Mouse (Mus musculus): ENCODE results near the gene Tuba8. TPM values are rescaled to one million over a fixed set of nuclear protein-coding genes. Genes with fewer than 3 reads are reported as not detected.

The Tuba8 gene
- polyA plus RNA-seq, 1 experiment from 2014 or later, result 0.29 TPM

DNA sequence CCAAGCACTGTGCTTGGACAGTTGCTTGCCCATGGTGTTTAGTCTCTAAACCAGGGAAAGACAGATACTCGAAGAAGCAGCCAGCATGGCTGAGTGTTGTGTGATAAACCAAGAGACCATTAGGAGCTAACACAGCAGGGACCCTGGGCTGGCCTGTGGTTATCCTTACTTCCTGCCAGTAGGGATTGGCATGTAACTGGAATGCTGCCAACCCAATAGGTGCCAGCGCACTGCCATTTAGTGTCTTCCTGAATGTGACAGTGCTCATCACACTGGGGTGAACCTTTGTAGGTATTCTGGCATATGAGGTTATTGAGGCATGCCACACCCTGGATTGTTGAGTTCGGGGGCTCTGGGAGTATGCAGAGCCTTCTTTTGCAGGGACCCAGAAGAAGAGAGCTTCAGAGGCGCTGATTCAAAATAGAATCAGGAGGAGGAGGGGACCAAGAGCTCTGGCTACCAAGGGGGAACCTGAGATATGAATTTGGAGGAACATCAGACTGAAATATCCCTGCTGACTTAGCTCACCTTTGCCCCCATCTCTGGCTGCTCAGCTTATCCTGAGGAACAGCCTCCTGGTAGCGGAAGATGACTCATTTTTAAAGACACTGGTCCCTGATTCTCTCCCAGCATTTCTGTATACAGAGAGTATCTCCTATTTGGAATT lies 6.2 kb downstream of the Tuba8 start:
- Histone ChIP-seq H3K36me3 (no peaks in the 10 kb centered on the region), H3K9me3 (no peaks in the 10 kb centered on the region), H3K4me2 (no peak overlapping the region), H3K4me1 (replicated peaks) (peaks cover 3% of the 10 kb centered on the region; the same call in 1 of the 2 replicates), H3K27me3 (peaks cover 12% of the 10 kb centered on the region), H3K9ac (replicated peaks) (no peak overlapping the region), H3K4me3 (replicated peaks) (no peak overlapping the region), H3K27ac (no peak overlapping the region)
- no peak for ATAC-seq (ENCODE audit: insufficient number of reproducible peaks, insufficient read depth, low FRiP score, low TSS enrichment, low read depth)
- WGBS, result 81% methylated on average over 5 of the region's 5 CpGs

DNA sequence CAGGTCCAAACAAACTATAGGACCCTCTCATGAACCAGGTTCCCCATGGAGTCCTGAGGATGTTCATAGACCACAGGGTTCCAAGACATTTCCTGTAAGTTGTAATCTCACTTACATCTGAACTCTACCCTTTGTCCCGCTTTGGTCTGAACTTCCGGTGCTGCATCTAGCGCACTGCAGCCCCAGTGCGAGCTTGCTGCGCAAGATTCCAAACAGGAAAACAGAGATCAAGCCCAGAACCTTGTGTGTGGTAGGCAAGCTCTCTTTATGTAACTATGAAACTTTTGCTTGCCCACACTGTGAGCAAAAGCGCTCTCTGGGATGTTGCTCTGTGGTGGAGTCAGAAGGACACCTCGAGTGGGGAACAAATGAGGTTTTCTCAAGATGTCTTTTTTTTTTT lies 7.5 kb downstream of the Tuba8 start:
- H3K4me1 ChIP-seq (replicated peaks), result no peaks in the 10 kb centered on the region
- WGBS, result 91% methylated on average over 7 of the region's 7 CpGs
- no peak overlapping the region for H3K9ac ChIP-seq (replicated peaks)
- no peak overlapping the region for H3K4me2 ChIP-seq
- H3K27me3 ChIP-seq, result no peaks in the 10 kb centered on the region; the same call in 1 of the 2 replicates
- no peaks in the 10 kb centered on the region for H3K9me3 ChIP-seq
- no peak for ATAC-seq (ENCODE audit: insufficient number of reproducible peaks, insufficient read depth, low FRiP score, low TSS enrichment, low read depth)
- no peaks in the 10 kb centered on the region for H3K36me3 ChIP-seq
- no peak overlapping the region for H3K4me3 ChIP-seq (replicated peaks)
- H3K27ac ChIP-seq, result no peak overlapping the region

DNA sequence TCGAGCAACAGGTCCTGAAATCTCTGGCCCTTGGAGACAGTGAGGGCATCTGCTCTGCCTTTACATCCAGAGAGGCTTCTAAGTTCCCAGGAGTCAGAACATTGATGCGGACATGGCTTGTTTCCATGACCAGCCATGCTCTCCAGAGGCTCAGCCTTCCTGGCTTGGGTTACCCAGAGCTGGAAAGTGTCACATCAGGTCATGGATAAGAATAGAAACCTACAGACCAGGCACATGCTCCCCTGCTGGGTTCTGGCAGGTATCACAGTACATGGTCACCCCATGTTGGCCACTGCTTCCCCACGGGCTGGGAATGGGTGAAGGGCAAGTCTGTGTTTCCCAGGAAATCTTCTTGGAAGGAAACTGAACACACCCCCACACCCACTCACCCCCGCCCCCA lies 8.9 kb downstream of the Tuba8 start:
- Histone ChIP-seq H3K27me3 (no peaks in the 10 kb centered on the region; the same call in 1 of the 2 replicates), H3K9me3 (no peaks in the 10 kb centered on the region), H3K4me2 (no peak overlapping the region), H3K9ac (replicated peaks) (no peak overlapping the region), H3K27ac (no peak overlapping the region), H3K4me3 (replicated peaks) (no peak overlapping the region), H3K36me3 (no peaks in the 10 kb centered on the region), H3K4me1 (replicated peaks) (no peaks in the 10 kb centered on the region)
- no peak for ATAC-seq (ENCODE audit: insufficient number of reproducible peaks, insufficient read depth, low FRiP score, low TSS enrichment, low read depth)
- 83% methylated on average over 4 of the region's 4 CpGs for WGBS

DNA sequence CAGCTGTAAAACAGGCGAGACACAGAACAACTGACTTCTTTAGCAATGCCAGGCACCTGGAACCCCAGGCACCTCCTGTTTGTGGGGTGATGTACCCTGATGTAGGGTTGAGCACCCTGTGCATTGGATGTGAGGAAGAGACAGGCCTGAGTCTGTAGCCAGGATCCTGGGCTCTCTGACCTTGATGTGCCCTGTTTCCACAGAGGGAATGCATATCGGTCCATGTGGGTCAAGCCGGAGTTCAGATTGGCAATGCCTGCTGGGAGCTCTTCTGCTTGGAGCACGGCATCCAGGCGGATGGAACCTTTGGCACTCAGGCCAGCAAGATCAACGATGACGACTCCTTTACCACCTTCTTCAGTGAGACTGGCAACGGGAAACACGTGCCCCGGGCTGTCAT lies 9.7 kb downstream of the Tuba8 start:
- Histone ChIP-seq H3K27ac (no peak overlapping the region), H3K4me3 (replicated peaks) (no peak overlapping the region), H3K9ac (replicated peaks) (no peak overlapping the region), H3K4me1 (replicated peaks) (no peaks in the 10 kb centered on the region), H3K36me3 (no peaks in the 10 kb centered on the region), H3K4me2 (no peak overlapping the region), H3K27me3 (no peaks in the 10 kb centered on the region; the same call in 1 of the 2 replicates), H3K9me3 (no peaks in the 10 kb centered on the region)
- ATAC-seq (ENCODE audit: insufficient number of reproducible peaks, insufficient read depth, low FRiP score, low TSS enrichment, low read depth), result no peak
- WGBS, result 89% methylated on average over 10 of the region's 10 CpGs

DNA sequence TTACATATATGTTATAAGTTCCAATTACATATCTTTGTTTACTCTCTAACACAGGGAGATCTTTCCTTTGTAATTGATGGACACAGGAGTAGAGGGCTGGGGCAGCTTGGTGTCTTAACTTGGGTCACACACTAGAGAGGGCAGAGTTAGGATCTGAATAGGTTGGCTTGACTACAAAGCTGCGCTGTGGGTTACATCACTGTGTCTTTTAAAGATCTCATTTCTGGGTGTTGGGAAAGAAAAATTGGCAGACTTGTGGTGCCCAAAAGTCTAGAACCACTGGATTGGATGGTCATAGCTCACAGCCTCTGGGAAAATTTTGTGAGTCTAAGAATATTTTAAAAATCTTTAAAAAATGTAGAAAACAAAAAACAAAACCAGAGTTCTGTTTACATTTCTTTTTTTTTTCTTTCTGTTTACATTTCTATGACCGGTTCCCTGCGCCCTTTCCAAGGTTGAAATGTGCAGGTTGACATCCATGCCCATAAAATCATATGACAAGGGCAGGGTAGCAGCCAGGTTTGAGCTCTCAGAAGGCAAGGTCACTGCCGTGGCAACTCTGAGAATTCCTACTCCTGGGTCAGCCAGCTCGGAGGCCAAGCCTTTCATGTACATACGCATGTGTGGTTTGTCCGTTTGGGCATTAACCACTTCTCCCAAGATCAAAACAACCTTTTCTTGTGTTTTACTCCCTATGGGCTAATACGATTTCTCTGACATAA lies 11.5 kb downstream of the Tuba8 start:
- no peaks in the 10 kb centered on the region for H3K4me1 ChIP-seq (replicated peaks)
- no peaks in the 10 kb centered on the region for H3K36me3 ChIP-seq
- no peaks in the 10 kb centered on the region; the same call in 1 of the 2 replicates for H3K27me3 ChIP-seq
- no peak overlapping the region for H3K9ac ChIP-seq (replicated peaks)
- H3K9me3 ChIP-seq, result no peaks in the 10 kb centered on the region
- H3K4me2 ChIP-seq, result no peak overlapping the region
- H3K27ac ChIP-seq, result no peak overlapping the region
- no peak for ATAC-seq (ENCODE audit: insufficient number of reproducible peaks, insufficient read depth, low FRiP score, low TSS enrichment, low read depth)
- no peak overlapping the region for H3K4me3 ChIP-seq (replicated peaks)
- 82% methylated on average over 8 of the region's 8 CpGs for WGBS

DNA sequence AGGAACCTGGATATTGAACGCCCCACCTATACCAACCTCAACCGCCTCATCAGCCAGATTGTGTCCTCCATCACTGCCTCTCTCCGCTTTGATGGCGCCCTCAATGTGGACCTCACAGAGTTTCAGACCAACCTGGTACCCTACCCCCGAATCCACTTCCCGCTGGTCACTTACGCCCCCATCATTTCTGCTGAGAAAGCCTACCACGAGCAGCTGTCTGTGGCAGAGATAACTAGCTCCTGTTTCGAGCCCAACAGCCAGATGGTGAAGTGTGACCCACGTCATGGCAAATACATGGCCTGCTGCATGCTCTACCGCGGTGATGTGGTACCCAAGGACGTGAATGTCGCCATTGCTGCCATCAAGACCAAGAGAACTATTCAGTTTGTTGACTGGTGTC lies 12.5 kb downstream of the Tuba8 start:
- Histone ChIP-seq H3K36me3 (no peaks in the 10 kb centered on the region), H3K9me3 (no peaks in the 10 kb centered on the region), H3K4me2 (no peak overlapping the region), H3K9ac (replicated peaks) (no peak overlapping the region), H3K27me3 (no peaks in the 10 kb centered on the region), H3K4me3 (replicated peaks) (no peak overlapping the region), H3K4me1 (replicated peaks) (no peaks in the 10 kb centered on the region), H3K27ac (no peak overlapping the region)
- WGBS, result 93% methylated on average over 14 of the region's 14 CpGs
- no peak for ATAC-seq (ENCODE audit: insufficient number of reproducible peaks, insufficient read depth, low FRiP score, low TSS enrichment, low read depth)

DNA sequence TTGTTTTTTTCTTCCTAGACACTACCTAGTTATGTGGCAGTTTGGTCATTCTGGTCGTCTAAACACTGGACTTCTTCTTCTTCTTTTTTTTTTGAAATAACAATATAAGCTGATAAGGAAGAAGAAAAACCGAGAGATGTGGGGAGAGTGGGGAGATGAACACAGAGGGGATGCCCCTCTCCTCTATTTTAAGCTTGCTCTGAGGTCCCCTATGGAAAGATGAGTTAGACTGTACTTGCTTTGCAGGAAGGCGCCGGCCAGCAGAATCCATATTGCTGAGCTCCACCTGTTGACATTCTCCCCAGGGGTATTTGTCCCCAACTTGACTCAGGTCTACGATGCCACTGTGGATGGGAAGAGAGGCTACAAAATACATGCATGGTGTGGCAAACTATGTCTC lies 13.6 kb downstream of the Tuba8 start:
- no peak for ATAC-seq (ENCODE audit: insufficient number of reproducible peaks, insufficient read depth, low FRiP score, low TSS enrichment, low read depth)
- Histone ChIP-seq H3K4me3 (replicated peaks) (no peak overlapping the region), H3K36me3 (no peaks in the 10 kb centered on the region), H3K9me3 (no peaks in the 10 kb centered on the region), H3K27ac (no peak overlapping the region), H3K4me2 (no peak overlapping the region), H3K27me3 (no peaks in the 10 kb centered on the region), H3K9ac (replicated peaks) (no peak overlapping the region), H3K4me1 (replicated peaks) (no peaks in the 10 kb centered on the region)
- 77% methylated on average over 5 of the region's 5 CpGs for WGBS

DNA sequence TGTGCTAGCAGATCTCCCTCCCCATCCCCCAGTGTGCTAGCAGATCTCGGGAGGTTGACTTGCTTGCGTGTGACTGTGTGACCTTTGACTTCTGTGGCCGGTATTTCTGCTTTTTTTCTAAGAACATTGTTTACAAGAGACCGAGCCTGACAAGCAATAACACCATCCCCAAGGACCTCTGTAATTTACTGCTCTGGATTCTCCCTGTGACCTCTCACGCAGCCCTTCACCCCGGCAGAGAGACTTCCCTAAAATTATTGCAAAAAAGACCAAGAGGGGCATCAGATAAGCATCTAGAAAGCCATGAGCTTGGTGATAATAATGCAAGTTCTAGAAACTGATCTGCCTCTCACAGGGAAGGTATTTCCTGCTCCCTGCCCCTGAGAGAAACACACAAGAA lies 14.5 kb downstream of the Tuba8 start:
- Histone ChIP-seq H3K4me2 (no peak overlapping the region), H3K27me3 (no peaks in the 10 kb centered on the region), H3K9ac (replicated peaks) (no peak overlapping the region), H3K4me3 (replicated peaks) (no peak overlapping the region), H3K27ac (no peak overlapping the region), H3K4me1 (replicated peaks) (no peaks in the 10 kb centered on the region), H3K9me3 (no peaks in the 10 kb centered on the region), H3K36me3 (no peaks in the 10 kb centered on the region)
- ATAC-seq (ENCODE audit: insufficient number of reproducible peaks, insufficient read depth, low FRiP score, low TSS enrichment, low read depth), result no peak
- WGBS, result 7% methylated on average over 6 of the region's 6 CpGs

DNA sequence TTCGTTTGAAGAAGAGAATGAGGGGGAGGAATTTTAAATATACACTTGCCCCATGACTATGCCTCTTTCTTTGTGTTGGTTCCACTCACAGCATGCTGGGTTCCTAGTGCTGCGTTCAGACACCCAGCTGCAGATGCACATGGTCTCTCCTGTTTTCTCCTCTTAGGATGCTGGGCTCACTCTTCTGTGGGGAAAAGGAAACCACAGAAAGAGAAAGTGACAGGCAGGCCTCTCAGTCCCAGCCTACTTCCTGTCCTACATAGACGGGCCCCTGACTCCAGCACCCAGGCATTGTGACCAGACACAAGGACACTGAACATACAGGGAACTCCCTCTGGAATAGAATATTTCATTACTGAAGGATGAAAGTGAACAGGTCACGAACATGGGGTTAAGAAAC lies 15.5 kb downstream of the Tuba8 start:
- no peak overlapping the region for H3K4me2 ChIP-seq
- no peaks in the 10 kb centered on the region for H3K4me1 ChIP-seq (replicated peaks)
- 74% methylated on average over 4 of the region's 4 CpGs for WGBS
- no peak overlapping the region for H3K9ac ChIP-seq (replicated peaks)
- no peaks in the 10 kb centered on the region for H3K27me3 ChIP-seq
- ATAC-seq (ENCODE audit: insufficient number of reproducible peaks, insufficient read depth, low FRiP score, low TSS enrichment, low read depth), result no peak
- H3K4me3 ChIP-seq (replicated peaks), result no peak overlapping the region
- no peak overlapping the region for H3K27ac ChIP-seq
- H3K9me3 ChIP-seq, result no peaks in the 10 kb centered on the region
- H3K36me3 ChIP-seq, result no peaks in the 10 kb centered on the region

DNA sequence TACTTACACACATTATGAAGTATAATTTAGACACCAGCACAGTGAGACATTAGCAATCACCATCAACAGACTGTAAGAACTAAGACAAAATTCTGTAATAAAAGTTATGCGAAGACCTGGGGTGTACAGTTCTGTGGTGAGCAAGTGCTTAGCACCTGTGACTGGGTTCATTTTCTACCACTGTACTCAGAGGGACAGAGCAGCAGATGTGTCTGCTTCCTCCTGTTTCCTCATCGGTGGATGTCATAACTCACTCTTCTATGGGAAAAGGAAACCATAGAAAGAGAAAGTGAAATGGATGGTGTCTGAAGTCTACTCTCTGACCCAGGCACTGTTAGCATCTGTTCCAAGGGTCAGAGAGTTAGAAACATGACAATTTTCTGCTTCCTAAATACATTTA lies 16.2 kb downstream of the Tuba8 start:
- no peaks in the 10 kb centered on the region for H3K27me3 ChIP-seq
- no peak for ATAC-seq (ENCODE audit: insufficient number of reproducible peaks, insufficient read depth, low FRiP score, low TSS enrichment, low read depth)
- H3K27ac ChIP-seq, result no peak overlapping the region
- H3K9ac ChIP-seq (replicated peaks), result no peak overlapping the region
- H3K36me3 ChIP-seq, result no peaks in the 10 kb centered on the region
- no peak overlapping the region for H3K4me2 ChIP-seq
- no peak overlapping the region for H3K4me3 ChIP-seq (replicated peaks)
- no peaks in the 10 kb centered on the region for H3K4me1 ChIP-seq (replicated peaks)
- WGBS, result 89% methylated on average over 2 of the region's 2 CpGs
- no peaks in the 10 kb centered on the region for H3K9me3 ChIP-seq

DNA sequence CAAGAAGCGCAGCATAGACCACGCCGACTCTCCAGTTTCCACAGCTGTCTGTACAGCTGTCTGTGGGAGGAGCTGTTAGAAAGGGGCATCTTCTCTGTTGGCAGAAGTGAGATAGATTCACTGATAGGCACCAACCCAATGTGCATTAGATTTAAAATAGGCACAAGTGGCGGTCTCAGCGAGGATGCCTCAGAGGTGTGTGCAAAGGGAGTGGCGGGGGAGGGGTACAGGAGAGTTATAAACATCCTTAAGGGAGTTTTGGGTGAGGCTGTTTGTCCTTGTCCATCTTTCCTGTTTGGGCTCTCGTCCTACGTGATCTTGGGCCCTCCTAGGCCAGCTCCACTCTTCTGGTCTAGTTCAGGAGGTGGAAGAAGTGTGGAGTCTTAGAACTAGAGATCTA lies 17.9 kb downstream of the Tuba8 start:
- Histone ChIP-seq H3K36me3 (no peaks in the 10 kb centered on the region), H3K27me3 (no peaks in the 10 kb centered on the region), H3K9ac (replicated peaks) (no peak overlapping the region), H3K9me3 (no peaks in the 10 kb centered on the region), H3K4me3 (replicated peaks) (no peak overlapping the region), H3K4me2 (no peak overlapping the region), H3K4me1 (replicated peaks) (no peaks in the 10 kb centered on the region), H3K27ac (no peak overlapping the region)
- WGBS, result 68% methylated on average over 8 of the region's 8 CpGs
- ATAC-seq (ENCODE audit: insufficient number of reproducible peaks, insufficient read depth, low FRiP score, low TSS enrichment, low read depth), result no peak

DNA sequence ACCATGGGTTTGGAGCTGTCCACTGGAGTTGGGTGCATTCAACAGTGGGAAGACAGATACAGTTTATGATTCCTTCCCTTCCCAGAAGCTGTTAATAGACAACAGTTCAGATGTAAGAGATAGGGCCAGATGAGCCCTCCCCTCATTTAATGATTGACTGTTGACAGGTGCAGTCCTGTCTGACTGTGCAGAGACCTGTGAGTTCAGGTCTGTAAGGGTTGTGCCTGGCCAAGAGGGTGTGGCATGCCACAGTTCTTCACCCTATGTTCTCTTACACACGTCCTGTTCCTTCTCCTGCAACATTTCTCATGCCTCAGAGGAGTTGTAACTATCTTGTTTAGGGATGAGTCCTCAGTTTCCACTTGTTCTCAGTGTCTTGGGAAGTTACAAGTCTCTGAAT lies 22.2 kb downstream of the Tuba8 start:
- Histone ChIP-seq H3K27ac (no peak overlapping the region), H3K9me3 (no peaks in the 10 kb centered on the region), H3K4me2 (no peak overlapping the region), H3K27me3 (no peaks in the 10 kb centered on the region), H3K9ac (replicated peaks) (no peak overlapping the region), H3K4me3 (replicated peaks) (no peak overlapping the region), H3K4me1 (replicated peaks) (no peaks in the 10 kb centered on the region), H3K36me3 (no peaks in the 10 kb centered on the region)
- ATAC-seq (ENCODE audit: insufficient number of reproducible peaks, insufficient read depth, low FRiP score, low TSS enrichment, low read depth), result no peak
- WGBS, result 57% methylated on average over 1 of the region's 1 CpGs

Data from limb, embryonic 12.5 days (tissue).